Mouse (Mus musculus): ENCODE results near the gene Efcab9. TPM values are rescaled to one million over a fixed set of nuclear protein-coding genes. Genes with fewer than 3 reads are reported as not detected.

The Efcab9 gene
- not detected in 2 replicates for polyA plus RNA-seq (2015; fragmentation: Nextera tagmentation; extraction: Ambion mirVana)

- peak; percentile 8; the same call in 1 of the 2 replicates for ATAC-seq
- WGBS, result 8% methylated on average over 33 of the region's 33 CpGs
Observed at GRCm38 (mm10) chr11:32531871-32532764, at the start of gene Efcab9. TSS of gene Efcab9 (minus strand) at chr11:32532081.

DNA sequence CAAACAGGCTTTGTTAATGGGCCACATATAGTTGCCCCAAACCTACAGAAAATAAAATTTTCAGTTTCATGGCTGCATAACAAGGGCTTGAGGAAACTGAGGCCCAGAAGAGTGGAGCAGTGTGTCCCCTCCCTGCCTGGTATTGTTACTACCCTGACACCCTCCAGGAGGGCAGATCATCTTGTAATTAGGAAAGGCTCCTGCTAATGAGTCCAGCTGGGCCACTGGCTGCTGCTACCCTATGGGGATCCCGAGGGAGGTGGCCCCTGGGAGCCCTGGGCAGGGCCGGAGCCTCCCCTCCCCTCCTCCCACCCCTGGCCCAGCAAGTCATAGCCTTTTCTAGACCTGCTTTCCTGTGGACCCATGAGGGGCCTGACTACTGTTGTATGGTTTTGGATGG is 49.1 kb upstream of the Efcab9 start:
- H3K4me2 ChIP-seq (ENCODE audit: low read length), result no peak overlapping the region
- no peaks in the 10 kb centered on the region for H3K9me3 ChIP-seq (ENCODE audit: control insufficient read depth, low read length)
- no peak overlapping the region for H3K9ac ChIP-seq (replicated peaks; ENCODE audit: low read depth, low read length)
- WGBS, result 17% methylated on average over 2 of the region's 2 CpGs
- no peaks in the 10 kb centered on the region for H3K4me1 ChIP-seq (replicated peaks; ENCODE audit: control insufficient read depth, insufficient read depth, low read length)
- no peak overlapping the region for H3K27ac ChIP-seq (ENCODE audit: low read length)
- ATAC-seq, result no peak; the same call in 1 of the 2 replicates
- H3K36me3 ChIP-seq (ENCODE audit: control insufficient read depth, insufficient read depth), result no peaks in the 10 kb centered on the region
- H3K4me3 ChIP-seq (replicated peaks; ENCODE audit: low read length), result no peak overlapping the region
- no peaks in the 10 kb centered on the region for H3K27me3 ChIP-seq (replicated peaks; ENCODE audit: control insufficient read depth, insufficient read depth, low read length)

More at GRCm38 (mm10) chr11:32531871-32532764, at the start of gene Efcab9:
- Histone ChIP-seq H3K9ac (replicated peaks; ENCODE audit: low read depth, low read length) (peak within 1 kb of the TSS; percentile 59), H3K4me3 (replicated peaks; ENCODE audit: low read length) (peak within 1 kb of the TSS; percentile 55), H3K9me3 (ENCODE audit: control insufficient read depth, low read length) (no peaks in the 10 kb centered on the region), H3K27me3 (replicated peaks; ENCODE audit: control insufficient read depth, insufficient read depth, low read length) (no peaks in the 10 kb centered on the region), H3K4me1 (replicated peaks; ENCODE audit: control insufficient read depth, insufficient read depth, low read length) (peaks cover 5% of the 10 kb centered on the region), H3K4me2 (ENCODE audit: low read length) (peak within 1 kb of the TSS; percentile 89), H3K36me3 (ENCODE audit: control insufficient read depth, insufficient read depth) (no peaks in the 10 kb centered on the region), H3K27ac (ENCODE audit: low read length) (no peak within 1 kb of the TSS)

DNA sequence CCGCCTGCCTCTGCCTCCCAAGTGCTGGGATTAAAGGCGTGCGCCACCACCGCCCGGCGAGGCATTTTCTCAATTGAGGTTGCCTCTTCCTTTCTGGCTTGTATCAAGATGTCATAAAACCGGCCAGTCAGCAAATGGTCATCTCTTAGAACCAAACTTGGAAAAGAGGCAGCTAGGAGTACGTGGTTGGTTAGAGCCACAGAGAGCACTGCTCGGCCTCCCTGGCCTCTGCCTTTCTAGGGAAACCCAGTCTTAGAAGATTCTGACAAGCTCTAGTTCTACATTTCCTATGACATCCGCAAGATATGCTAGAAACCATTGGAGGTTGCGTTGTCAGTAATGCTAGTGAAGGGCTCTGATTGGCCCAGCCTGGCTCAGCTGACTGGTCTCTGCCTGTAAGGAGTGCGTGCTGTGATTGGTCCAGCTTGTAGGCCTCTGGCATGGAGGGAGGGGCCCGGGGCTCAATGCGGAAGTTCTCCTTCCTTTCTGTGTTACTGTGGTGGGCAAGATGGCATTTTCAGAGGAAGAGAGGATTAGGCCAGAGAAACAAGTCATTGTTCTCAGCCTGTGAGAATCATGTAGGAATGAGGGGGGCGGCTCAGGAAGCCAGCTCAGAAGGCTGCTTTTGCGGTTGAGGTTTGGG is 48.5 kb upstream of the Efcab9 start:
- H3K36me3 ChIP-seq (ENCODE audit: control insufficient read depth, insufficient read depth), result no peaks in the 10 kb centered on the region
- 78% methylated on average over 16 of the region's 16 CpGs for WGBS
- no peak overlapping the region for H3K4me3 ChIP-seq (replicated peaks; ENCODE audit: low read length)
- no peaks in the 10 kb centered on the region for H3K27me3 ChIP-seq (replicated peaks; ENCODE audit: control insufficient read depth, insufficient read depth, low read length)
- H3K9ac ChIP-seq (replicated peaks; ENCODE audit: low read depth, low read length), result no peak overlapping the region
- H3K27ac ChIP-seq (ENCODE audit: low read length), result no peak overlapping the region
- H3K4me1 ChIP-seq (replicated peaks; ENCODE audit: control insufficient read depth, insufficient read depth, low read length), result no peaks in the 10 kb centered on the region
- ATAC-seq, result no peak
- no peaks in the 10 kb centered on the region for H3K9me3 ChIP-seq (ENCODE audit: control insufficient read depth, low read length)
- H3K4me2 ChIP-seq (ENCODE audit: low read length), result no peak overlapping the region

DNA sequence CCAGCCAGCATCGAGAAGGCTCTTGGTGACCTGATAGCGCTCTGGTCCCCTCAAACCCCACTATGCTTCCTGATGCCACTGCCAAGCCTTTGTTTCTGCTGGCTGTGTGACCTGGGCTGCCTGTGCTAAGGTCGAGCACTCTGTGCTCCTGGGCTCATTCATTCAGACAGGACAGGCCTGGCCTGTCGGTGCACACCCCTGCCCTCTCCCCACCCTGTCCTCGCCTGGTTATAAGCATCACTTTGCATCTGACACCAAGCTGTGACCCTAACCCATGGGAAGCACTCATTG is 44.8 kb upstream of the Efcab9 start:
- H3K27ac ChIP-seq (ENCODE audit: low read length), result no peak overlapping the region
- no peak overlapping the region for H3K4me3 ChIP-seq (replicated peaks; ENCODE audit: low read length)
- H3K4me2 ChIP-seq (ENCODE audit: low read length), result no peak overlapping the region
- 68% methylated on average over 5 of the region's 5 CpGs for WGBS
- H3K27me3 ChIP-seq (replicated peaks; ENCODE audit: control insufficient read depth, insufficient read depth, low read length), result no peaks in the 10 kb centered on the region
- no peak overlapping the region for H3K9ac ChIP-seq (replicated peaks; ENCODE audit: low read depth, low read length)
- H3K36me3 ChIP-seq (ENCODE audit: control insufficient read depth, insufficient read depth), result no peaks in the 10 kb centered on the region
- H3K9me3 ChIP-seq (ENCODE audit: control insufficient read depth, low read length), result no peaks in the 10 kb centered on the region
- no peak for ATAC-seq
- H3K4me1 ChIP-seq (replicated peaks; ENCODE audit: control insufficient read depth, insufficient read depth, low read length), result no peaks in the 10 kb centered on the region

GRCm38 (mm10) chr11:32575964-32576759 is 44.3 kb upstream of the Efcab9 start:
- 93% methylated on average over 6 of the region's 6 CpGs for WGBS
- Histone ChIP-seq H3K9me3 (ENCODE audit: control insufficient read depth, low read length) (no peaks in the 10 kb centered on the region), H3K4me1 (replicated peaks; ENCODE audit: control insufficient read depth, insufficient read depth, low read length) (no peaks in the 10 kb centered on the region), H3K36me3 (ENCODE audit: control insufficient read depth, insufficient read depth) (no peaks in the 10 kb centered on the region), H3K27me3 (replicated peaks; ENCODE audit: control insufficient read depth, insufficient read depth, low read length) (no peaks in the 10 kb centered on the region), H3K27ac (ENCODE audit: low read length) (no peak overlapping the region), H3K4me2 (ENCODE audit: low read length) (no peak overlapping the region), H3K4me3 (replicated peaks; ENCODE audit: low read length) (no peak overlapping the region), H3K9ac (replicated peaks; ENCODE audit: low read depth, low read length) (no peak overlapping the region)
- no peak for ATAC-seq

GRCm38 (mm10) chr11:32573669-32574068 is 41.8 kb upstream of the Efcab9 start:
- Histone ChIP-seq H3K27me3 (replicated peaks; ENCODE audit: control insufficient read depth, insufficient read depth, low read length) (no peaks in the 10 kb centered on the region), H3K36me3 (ENCODE audit: control insufficient read depth, insufficient read depth) (no peaks in the 10 kb centered on the region), H3K9ac (replicated peaks; ENCODE audit: low read depth, low read length) (no peak overlapping the region), H3K9me3 (ENCODE audit: control insufficient read depth, low read length) (no peaks in the 10 kb centered on the region), H3K4me3 (replicated peaks; ENCODE audit: low read length) (no peak overlapping the region), H3K27ac (ENCODE audit: low read length) (no peak overlapping the region), H3K4me2 (ENCODE audit: low read length) (no peak overlapping the region), H3K4me1 (replicated peaks; ENCODE audit: control insufficient read depth, insufficient read depth, low read length) (no peaks in the 10 kb centered on the region)
- no peak for ATAC-seq
- WGBS, result 98% methylated on average over 2 of the region's 2 CpGs

DNA sequence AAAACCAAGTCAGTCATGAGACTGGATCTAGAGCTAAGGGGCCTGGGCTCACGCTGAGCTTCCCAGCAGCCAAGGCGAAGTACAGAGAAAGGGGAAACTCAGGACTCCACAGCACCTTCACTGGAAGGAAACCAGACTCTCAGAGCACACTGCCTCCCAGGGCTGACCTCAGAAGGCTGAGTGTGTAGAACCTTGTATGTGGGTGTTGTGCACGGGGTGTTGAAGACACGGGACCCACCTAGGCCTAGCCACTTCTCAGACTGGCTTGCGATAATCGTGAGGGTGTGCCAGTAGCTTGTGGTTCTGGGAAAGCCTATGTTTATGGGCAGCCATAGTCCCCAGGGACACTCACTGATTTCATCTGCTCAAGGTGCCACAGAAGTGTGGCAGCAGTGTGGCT is 39.2 kb upstream of the Efcab9 start:
- Histone ChIP-seq H3K4me1 (replicated peaks; ENCODE audit: control insufficient read depth, insufficient read depth, low read length) (no peaks in the 10 kb centered on the region), H3K4me3 (replicated peaks; ENCODE audit: low read length) (no peak overlapping the region), H3K9me3 (ENCODE audit: control insufficient read depth, low read length) (no peaks in the 10 kb centered on the region), H3K9ac (replicated peaks; ENCODE audit: low read depth, low read length) (no peak overlapping the region), H3K27ac (ENCODE audit: low read length) (no peak overlapping the region), H3K4me2 (ENCODE audit: low read length) (no peak overlapping the region), H3K36me3 (ENCODE audit: control insufficient read depth, insufficient read depth) (no peaks in the 10 kb centered on the region), H3K27me3 (replicated peaks; ENCODE audit: control insufficient read depth, insufficient read depth, low read length) (no peaks in the 10 kb centered on the region)
- ATAC-seq, result no peak
- WGBS, result 83% methylated on average over 6 of the region's 6 CpGs

DNA sequence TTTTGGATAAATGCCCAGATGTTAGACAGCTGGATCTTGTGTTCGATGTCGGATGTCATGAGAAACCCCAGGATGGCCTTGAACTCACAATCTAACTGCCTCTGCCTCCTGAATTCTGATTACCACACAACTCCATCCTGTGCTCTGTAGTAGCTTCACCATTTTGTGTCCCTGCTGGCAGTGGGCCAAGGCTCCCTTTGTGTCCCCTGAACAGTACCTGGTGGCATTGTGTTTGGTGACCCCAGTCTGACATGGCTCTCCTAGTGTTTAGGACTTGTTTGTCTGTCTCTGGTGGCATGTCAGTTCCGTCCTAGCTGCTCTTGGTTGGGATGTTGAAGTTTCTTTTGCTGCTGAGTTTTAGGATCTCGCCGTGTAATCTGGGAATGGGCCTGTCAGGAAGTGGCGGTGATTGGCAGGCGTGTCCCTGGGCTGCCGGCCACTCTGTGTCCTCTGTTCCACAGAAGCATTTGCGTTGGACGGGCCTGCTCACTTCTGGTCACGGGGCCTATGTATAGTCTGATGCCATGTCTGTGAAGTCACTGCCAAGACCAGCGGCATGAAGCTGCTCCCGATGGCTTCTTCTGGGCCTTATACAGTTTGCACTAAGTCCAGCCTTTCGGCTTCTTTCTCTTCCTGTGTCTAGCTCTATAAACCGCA is 36.9 kb upstream of the Efcab9 start:
- no peaks in the 10 kb centered on the region for H3K4me1 ChIP-seq (replicated peaks; ENCODE audit: control insufficient read depth, insufficient read depth, low read length)
- WGBS, result 90% methylated on average over 15 of the region's 15 CpGs
- no peak overlapping the region for H3K27ac ChIP-seq (ENCODE audit: low read length)
- ATAC-seq, result no peak
- no peak overlapping the region for H3K9ac ChIP-seq (replicated peaks; ENCODE audit: low read depth, low read length)
- no peaks in the 10 kb centered on the region for H3K27me3 ChIP-seq (replicated peaks; ENCODE audit: control insufficient read depth, insufficient read depth, low read length)
- H3K4me3 ChIP-seq (replicated peaks; ENCODE audit: low read length), result no peak overlapping the region
- H3K36me3 ChIP-seq (ENCODE audit: control insufficient read depth, insufficient read depth), result no peaks in the 10 kb centered on the region
- H3K4me2 ChIP-seq (ENCODE audit: low read length), result no peak overlapping the region
- H3K9me3 ChIP-seq (ENCODE audit: control insufficient read depth, low read length), result no peaks in the 10 kb centered on the region

DNA sequence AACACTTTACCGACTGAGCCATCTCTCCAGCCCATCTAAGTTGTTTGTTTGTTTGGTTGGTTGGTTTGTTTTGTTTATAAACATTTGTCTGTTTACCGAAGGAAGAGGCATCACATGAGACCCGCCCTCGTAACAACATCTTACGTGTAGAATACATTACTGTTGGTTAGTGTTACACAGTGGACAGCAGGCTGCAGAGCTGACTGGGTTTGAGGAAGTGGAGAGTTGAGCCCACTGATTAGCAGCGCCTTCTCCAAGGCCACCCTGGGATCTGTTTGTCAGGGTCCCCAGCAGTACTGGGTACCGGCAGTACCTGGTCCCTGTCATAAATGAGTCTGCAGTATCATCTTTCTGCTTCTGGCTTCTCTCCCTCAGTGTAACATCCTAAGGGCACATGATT is 36.2 kb upstream of the Efcab9 start:
- Histone ChIP-seq H3K4me2 (ENCODE audit: low read length) (no peak overlapping the region), H3K4me3 (replicated peaks; ENCODE audit: low read length) (no peak overlapping the region), H3K27ac (ENCODE audit: low read length) (no peak overlapping the region), H3K9me3 (ENCODE audit: control insufficient read depth, low read length) (no peaks in the 10 kb centered on the region), H3K27me3 (replicated peaks; ENCODE audit: control insufficient read depth, insufficient read depth, low read length) (no peaks in the 10 kb centered on the region), H3K9ac (replicated peaks; ENCODE audit: low read depth, low read length) (no peak overlapping the region), H3K36me3 (ENCODE audit: control insufficient read depth, insufficient read depth) (no peaks in the 10 kb centered on the region), H3K4me1 (replicated peaks; ENCODE audit: control insufficient read depth, insufficient read depth, low read length) (no peaks in the 10 kb centered on the region)
- no peak for ATAC-seq
- 92% methylated on average over 7 of the region's 7 CpGs for WGBS
